Mouse (Mus musculus) layer of hippocampus, adult 8-10 months (tissue): ENCODE results near the gene Entpd7. TPM values are rescaled to one million over a fixed set of nuclear protein-coding genes. Genes with fewer than 3 reads are reported as not detected.

Experiments
- DNase-seq, 2 experiments: peaks; one replicate each; pipeline ENCODE4 v3.0.0; 2022; ENCODE audit warnings: low spot score in 2 of 2
- total RNA-seq, 4 experiments: library from RNA; stranded (reverse); gene quantifications; 2 replicates each; pipeline ENCODE4 v1.2.4; 2022

Entpd7 gene
- total RNA-seq, 4 experiments from 2014 or later: 16.6 to 22.6 (median 19.3) TPM

DNA sequence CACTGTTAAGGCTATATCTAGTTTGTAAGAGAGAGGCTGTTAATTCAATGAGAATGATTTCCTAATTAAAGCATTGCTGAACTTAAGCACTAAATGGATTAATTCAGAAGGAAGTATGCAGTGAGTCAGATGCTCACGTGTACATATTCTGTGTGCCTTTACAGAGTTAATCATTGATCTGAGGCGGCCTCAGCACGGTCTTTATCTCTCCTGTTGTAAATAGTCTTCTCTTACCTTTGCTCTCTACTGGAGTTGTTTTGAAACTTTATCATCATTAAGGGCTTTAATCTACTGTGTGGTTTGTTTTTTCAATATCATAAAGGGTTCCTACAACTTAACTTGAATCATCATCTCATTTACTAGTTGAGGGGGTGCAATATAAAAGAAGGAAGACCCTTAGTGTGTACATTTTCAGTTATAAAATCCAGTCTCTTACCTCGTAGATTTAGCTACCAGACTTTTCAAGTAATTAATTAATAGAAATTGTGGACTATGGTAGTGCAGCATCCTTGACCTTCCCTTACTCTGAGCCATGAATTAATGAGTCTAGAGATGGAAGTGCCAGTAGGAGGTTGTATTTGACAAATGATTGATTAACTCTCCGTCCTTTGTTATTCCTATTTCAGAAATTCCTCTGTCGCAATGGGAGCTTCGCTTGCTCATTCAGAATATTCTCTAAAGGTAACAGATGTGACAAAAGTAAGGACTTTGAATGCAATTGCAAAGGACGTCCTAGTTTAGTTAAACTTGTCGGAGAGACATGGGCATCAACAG lies 78.3 kb downstream of the Entpd7 start:
- DNase-seq: no peak

DNA sequence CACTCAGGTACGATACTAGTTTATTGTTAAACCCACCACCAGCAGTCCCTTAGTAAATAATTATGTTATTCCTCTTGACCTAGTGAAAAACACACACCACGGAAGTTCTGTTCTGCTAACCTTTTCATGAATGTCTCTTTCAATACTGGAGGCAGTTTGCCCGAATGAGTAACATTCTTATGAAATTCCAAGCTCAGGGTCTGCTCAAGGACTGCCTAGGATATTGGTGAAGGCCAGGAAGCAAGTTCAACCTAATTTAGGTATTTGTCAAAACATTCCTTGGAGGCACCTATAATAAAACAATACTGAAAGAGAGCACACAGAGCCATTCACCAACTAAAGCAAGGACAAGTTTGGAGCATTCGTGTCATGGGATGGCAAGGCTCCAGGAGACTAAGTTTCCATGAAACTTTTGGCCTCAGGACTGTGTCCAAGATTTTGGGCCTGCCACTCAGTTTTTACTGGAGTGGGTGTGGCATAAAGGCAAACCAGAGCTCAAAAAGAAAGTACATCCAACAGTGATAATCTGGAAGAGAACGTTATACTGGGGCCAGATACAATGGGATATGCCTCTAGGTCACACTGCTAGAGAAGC lies 80.0 kb downstream of the Entpd7 start:
- no peak for DNase-seq

DNA sequence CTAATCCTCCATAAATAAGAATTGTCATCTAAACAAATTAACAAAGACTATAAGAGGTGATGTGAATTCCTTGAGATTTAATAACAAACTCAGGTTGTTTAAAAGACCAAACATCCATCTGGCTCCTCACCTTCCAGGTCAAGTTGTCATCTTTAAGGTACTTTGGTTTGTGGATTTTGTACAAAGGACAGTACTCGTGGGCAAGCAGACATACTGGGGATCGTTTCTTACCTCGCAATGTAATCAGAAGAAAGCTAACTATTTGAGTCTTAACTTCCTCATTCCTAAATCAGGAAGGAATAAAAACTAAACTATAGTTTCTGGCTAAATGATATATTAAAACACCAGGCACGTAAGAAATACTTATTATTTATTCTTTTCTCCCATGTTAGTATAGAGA lies 81.1 kb downstream of the Entpd7 start:
- DNase-seq: no peak

DNA sequence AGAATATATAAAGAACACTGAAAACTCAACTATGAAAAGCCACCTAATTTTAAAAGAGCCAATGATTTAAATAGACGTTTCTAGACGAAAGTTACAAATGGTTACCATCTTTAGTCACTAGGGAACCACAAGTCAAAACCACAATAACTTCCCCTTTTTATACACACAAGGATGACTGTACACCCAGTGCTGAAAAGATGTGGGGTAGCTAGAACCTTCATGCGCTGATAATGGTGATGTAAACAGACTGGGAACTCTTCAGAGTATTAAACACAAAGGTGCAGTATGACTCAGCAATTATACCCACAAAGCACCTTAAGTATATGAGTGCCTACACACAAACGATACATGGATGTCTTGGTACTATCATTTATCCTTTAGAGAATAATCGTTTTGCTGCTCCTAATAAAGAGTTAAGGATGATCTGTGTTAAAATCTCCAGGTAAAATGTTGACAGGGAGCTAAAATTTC lies 82.1 kb downstream of the Entpd7 start:
- no peak for DNase-seq

DNA sequence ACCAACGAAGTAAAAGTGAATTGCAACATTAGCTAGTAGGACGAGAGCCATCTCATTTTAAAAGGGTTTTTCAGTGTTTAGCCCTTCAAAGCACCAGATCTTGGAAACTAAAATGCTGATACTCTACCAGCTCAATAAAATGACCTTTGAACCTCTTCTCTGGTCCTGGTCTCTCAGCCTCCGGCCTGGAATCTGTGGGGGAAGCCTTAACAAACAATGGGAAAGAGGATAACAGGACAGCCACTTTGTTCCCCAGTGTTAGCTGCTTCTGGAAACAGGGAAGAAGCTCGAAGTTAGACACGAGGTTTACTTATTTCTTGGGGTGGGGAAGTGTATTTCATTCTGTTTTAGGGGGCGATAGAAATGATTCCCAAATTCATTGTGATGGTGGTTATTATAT lies 82.8 kb downstream of the Entpd7 start:
- no peak for DNase-seq

DNA sequence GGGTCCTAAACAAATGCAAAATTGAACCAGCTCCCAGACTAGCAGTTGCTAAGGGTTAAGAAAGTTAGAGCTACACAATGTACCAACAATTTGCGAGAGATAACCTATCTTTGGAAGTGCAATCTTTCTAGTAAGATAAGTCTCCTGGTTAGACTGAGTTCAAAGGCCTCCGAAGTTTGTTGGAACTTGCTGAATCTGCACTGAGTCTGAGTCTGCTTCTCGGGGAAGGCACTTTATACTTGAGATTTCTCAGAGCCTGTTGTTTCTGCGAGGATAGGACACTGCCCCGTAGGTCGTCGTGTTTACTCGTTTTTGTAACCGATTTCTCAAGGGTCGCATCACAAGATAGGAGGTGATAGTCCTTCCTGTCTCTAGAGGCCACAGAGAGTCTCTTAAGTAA lies 86.0 kb downstream of the Entpd7 start:
- DNase-seq: no peak

DNA sequence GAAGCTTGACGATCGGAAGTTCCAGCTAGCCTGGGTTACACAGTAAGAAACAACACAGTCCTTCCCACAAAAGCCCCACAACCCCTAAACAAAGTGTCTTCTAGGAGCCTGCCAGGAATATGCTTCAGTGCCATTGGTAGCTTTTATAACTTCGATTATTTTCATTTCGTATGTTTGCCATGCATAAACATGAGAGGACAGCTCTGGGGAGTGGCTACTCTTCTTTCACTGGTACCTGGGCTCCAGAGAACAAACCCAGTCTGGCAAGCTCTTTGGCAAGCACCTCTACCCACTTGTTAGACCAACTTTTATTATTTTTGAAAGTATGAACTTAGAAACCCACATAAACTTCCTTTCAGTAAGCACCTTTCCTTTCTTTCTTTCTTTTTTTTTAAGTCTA lies 87.1 kb downstream of the Entpd7 start:
- no peak for DNase-seq

DNA sequence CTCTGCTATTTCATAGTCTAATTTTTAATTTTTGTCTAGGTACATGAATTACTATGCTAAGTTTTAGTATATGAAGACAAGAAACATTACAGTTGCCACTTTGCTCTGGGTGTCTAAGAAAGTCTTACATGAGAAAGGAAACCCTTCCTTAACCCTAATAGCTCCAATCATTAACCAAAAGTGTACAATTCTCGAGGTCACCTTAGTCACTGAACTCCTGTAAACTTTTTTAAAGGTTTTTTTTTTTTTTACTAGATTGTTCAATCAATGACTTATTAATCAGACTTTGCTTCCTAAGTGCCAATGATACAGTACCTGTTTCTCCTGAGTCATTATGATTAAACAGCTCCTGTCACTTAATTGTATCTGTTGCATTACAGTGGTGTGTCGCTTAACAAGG lies 87.8 kb downstream of the Entpd7 start:
- no peak for DNase-seq

DNA sequence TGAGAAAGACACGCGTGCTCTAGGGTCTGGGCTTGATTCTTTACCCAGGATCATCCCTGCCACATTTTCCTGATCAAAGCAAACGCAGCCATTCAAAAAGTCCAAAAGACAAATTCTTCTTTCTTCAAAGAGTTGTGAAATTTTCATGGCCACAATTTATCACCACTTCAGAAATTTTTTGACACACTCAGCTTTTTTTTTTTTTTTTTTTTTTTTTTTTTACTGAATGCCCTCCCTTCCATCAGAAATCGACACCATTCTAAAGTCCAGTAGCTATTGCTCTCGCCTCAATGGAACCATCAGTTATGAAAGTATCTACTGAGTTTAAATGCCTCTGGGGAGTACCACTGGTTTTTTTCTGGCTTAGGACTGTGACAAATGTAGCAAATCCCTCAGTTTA lies 90.9 kb downstream of the Entpd7 start:
- no peak for DNase-seq

DNA sequence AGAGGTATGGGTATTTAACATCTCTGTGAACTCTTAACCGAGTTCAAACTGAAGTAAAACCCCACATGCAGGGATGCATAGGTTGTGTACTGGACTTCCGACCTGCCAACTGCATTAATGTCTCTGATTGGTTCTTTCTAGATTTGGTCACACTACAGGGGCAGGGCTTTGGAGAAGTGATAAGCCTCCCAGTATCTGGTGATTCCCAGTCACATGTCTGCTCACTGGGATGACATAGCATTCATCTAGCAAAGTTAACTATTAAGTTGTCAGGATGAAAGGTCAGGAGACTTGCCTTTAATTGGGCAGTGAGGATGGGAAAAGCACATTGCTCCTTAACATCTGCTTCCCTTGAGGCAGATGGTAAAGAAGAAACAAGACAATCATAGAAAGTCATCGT lies 92.5 kb downstream of the Entpd7 start, which contains the start of gene Abcc2:
TSS of gene Abcc2 (plus strand) at position 213 of the 400 bp plus-strand sequence.
- no peak for DNase-seq

Other genes starting within 250 kb of the Entpd7 start
- gene Cnnm1, start 249.2 kb upstream of the Entpd7 start, total RNA-seq: 100 to 1,000 TPM in 3 of 4 experiments, 10 to 100 TPM in 1; 94.0 to 124 (median 105) TPM
- gene Got1, start 165.1 kb upstream of the Entpd7 start, total RNA-seq: 100 to 1,000 TPM; 346 to 399 (median 369) TPM
- gene Nkx2-3, start 77.3 kb upstream of the Entpd7 start, total RNA-seq: not detected
- gene Slc25a28, start 14.8 kb upstream of the Entpd7 start, total RNA-seq: 10 to 100 TPM; 45.9 to 51.6 (median 48.9) TPM
- 1 to 10 TPM; 5.8 to 8.2 (median 7.7) TPM for gene Cutc, start 63.3 kb downstream of the Entpd7 start, total RNA-seq
- 10 to 100 TPM; 13.6 to 24.6 (median 14.7) TPM for gene Cox15, start 63.3 kb downstream of the Entpd7 start, total RNA-seq
- gene Abcc2, start 92.5 kb downstream of the Entpd7 start, total RNA-seq: under 1 TPM in 2 of 4 experiments, not detected in 2; 0.06 to 0.33 TPM